Comparison of ENCODE assay signal across 8 mouse cellular contexts in the genomic region with DNA sequence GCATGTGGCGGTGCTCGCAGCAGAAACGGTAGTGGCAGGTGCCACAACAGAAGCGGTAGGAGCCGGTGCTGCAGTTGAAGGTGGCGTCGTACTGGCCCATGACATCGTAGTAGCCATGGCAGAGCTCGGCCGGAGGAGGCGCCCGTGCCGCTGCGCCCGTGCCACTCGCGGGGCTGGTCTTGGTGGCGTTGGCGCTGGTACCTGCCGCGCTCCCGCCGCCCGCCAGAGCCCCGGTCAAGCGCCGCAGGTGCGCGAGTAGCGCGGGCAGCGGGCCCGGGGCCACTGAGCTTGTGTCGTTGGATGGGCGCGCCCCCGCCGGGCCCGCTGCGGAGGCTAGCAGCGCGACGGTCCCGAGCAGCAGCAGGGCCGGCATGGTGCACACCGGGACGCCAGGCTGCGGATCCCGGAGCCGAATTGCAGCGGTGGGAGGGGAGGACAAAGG. TPM values are rescaled to one million over a fixed set of nuclear protein-coding genes. Genes with fewer than 3 reads are reported as not detected.
A peak's percentile ranks its signal among the peaks of the same experiment; 100 is the strongest.
DNase-seq lines count a peak whose midpoint lies in the region; ATAC-seq lines count a peak whose summit lies in the region.

No protein-coding gene starts in this region.

- peaks cover 7% of the 10 kb centered on the region for H3K4me1 ChIP-seq in embryonic facial prominence, embryonic 12.5 days

- H3K27me3 ChIP-seq in embryonic facial prominence, embryonic 12.5 days = peaks cover 78% of the 10 kb centered on the region

- H3K9ac ChIP-seq in embryonic facial prominence, embryonic 12.5 days = peak overlapping the region; percentile 54

- H3K36me3 ChIP-seq in embryonic facial prominence, embryonic 12.5 days = no peaks in the 10 kb centered on the region

- WGBS in embryonic facial prominence, embryonic 12.5 days = under 1% methylated on average over 51 of the region's 51 CpGs

- peak overlapping the region; percentile 45 for H3K4me3 ChIP-seq in embryonic facial prominence, embryonic 12.5 days

- H3K4me2 ChIP-seq in embryonic facial prominence, embryonic 12.5 days (replicated peaks) = peak overlapping the region; percentile 84

- ATAC-seq in embryonic facial prominence, embryonic 12.5 days (ENCODE audit: insufficient number of reproducible peaks, insufficient read depth, low FRiP score, low TSS enrichment) = peak; percentile 70

- H3K27ac ChIP-seq in embryonic facial prominence, embryonic 12.5 days = no peak overlapping the region

- DNase-seq in CD4-positive, CD25-positive, alpha-beta regulatory T cell, adult 2 months (ENCODE audit: low read depth, low spot score) = peak; percentile 82
- DNase-seq in adrenal gland, adult 8-10 months = peak; percentile 49
- DNase-seq in heart, postnatal 10 days = peak; percentile 44 to 61
- peak; percentile 77 to 90 for DNase-seq in kidney, postnatal 25 days
- peak; percentile 78 for DNase-seq in lung, postnatal 25 days (ENCODE audit: low spot score)
- DNase-seq in retina, postnatal 1 day = peak; percentile 84
- DNase-seq in thymus, postnatal 4 days = peak; percentile 77

- intact Hi-C loops in heart, postnatal 10 days (cut with DNase I) = no loop called here

- H3K9me3 ChIP-seq in embryonic facial prominence, embryonic 12.5 days = no peaks in the 10 kb centered on the region

RNA-seq across cellular contexts. Expression of a gene that starts 8.1 kb away (rescaled TPM):
- total RNA-seq in adrenal gland, adult 8-10 months (2022) = 1 to 10 TPM; 2.0 to 5.6 (median 4.0) TPM
- polyA plus RNA-seq in embryonic facial prominence, embryonic 12.5 days (2016; fragmentation: Nextera tagmentation; extraction: Ambion mirVana) = 0.48 and 0.52 TPM in 2 replicates
- total RNA-seq in heart, postnatal 10 days (2021) = under 1 TPM in 1 of 2 experiments, not detected in 1; 0.15 TPM

RNA-seq across cellular contexts. Expression of a gene that starts 24.0 kb away (rescaled TPM):
- total RNA-seq in adrenal gland, adult 8-10 months (2022) = 100 to 1,000 TPM in 3 of 4 experiments, 10 to 100 TPM in 1; 96.8 to 127 (median 118) TPM
- polyA plus RNA-seq in embryonic facial prominence, embryonic 12.5 days (2016; fragmentation: Nextera tagmentation; extraction: Ambion mirVana) = 422 and 452 TPM in 2 replicates
- total RNA-seq in heart, postnatal 10 days (2021) = 100 to 1,000 TPM; 149 to 152 TPM

RNA-seq across cellular contexts. Expression of a gene that starts 33.7 kb away (rescaled TPM):
- total RNA-seq in adrenal gland, adult 8-10 months (2022) = 10 to 100 TPM; 14.0 to 28.7 (median 19.1) TPM
- polyA plus RNA-seq in embryonic facial prominence, embryonic 12.5 days (2016; fragmentation: Nextera tagmentation; extraction: Ambion mirVana) = 4.1 and 4.4 TPM in 2 replicates
- total RNA-seq in heart, postnatal 10 days (2021) = 1 to 10 TPM; 3.6 to 4.7 TPM

RNA-seq across cellular contexts. Expression of a gene that starts 40.6 kb away (rescaled TPM):
- 10 to 100 TPM; 21.8 to 38.6 (median 30.3) TPM for total RNA-seq in adrenal gland, adult 8-10 months (2022)
- 0.74 and 0.93 TPM in 2 replicates for polyA plus RNA-seq in embryonic facial prominence, embryonic 12.5 days (2016; fragmentation: Nextera tagmentation; extraction: Ambion mirVana)
- total RNA-seq in heart, postnatal 10 days (2021) = 10 to 100 TPM; 15.8 to 16.3 TPM

RNA-seq across cellular contexts. Expression of a gene that starts 43.7 kb away (rescaled TPM):
- total RNA-seq in adrenal gland, adult 8-10 months (2022) = 100 to 1,000 TPM; 593 to 922 (median 693) TPM
- 388 and 404 TPM in 2 replicates for polyA plus RNA-seq in embryonic facial prominence, embryonic 12.5 days (2016; fragmentation: Nextera tagmentation; extraction: Ambion mirVana)
- 100 to 1,000 TPM; 630 to 679 TPM for total RNA-seq in heart, postnatal 10 days (2021)
